Mouse (Mus musculus): ENCODE results near the gene Tmc1. TPM values are rescaled to one million over a fixed set of nuclear protein-coding genes. Genes with fewer than 3 reads are reported as not detected.

The Tmc1 gene
- polyA plus RNA-seq, 1 experiment from 2014 or later = 0.39 TPM

- no peaks in the 10 kb centered on the region for H3K9me3 ChIP-seq
- H3K9ac ChIP-seq = no peak overlapping the region
- ATAC-seq (ENCODE audit: insufficient number of reproducible peaks, insufficient read depth, low FRiP score, low TSS enrichment, low read depth) = no peak; the same call in 1 of the 2 replicates
- H3K36me3 ChIP-seq = no peaks in the 10 kb centered on the region
- peaks cover 3% of the 10 kb centered on the region; the same call in 1 of the 2 replicates for H3K4me1 ChIP-seq
- no peak overlapping the region for H3K4me2 ChIP-seq
- no peak overlapping the region for H3K27ac ChIP-seq
- H3K4me3 ChIP-seq = no peak overlapping the region
- H3K27me3 ChIP-seq = no peaks in the 10 kb centered on the region
- 32% methylated on average over 4 of the region's 4 CpGs for WGBS
These were observed 158.0 kb downstream of the Tmc1 start for GRCm38 (mm10) chr19:20796001-20796400.

GRCm38 (mm10) chr19:20794999-20795398, 159.0 kb downstream of the Tmc1 start:
- Histone ChIP-seq H3K4me1 (peaks cover 3% of the 10 kb centered on the region; the same call in 1 of the 2 replicates), H3K36me3 (no peaks in the 10 kb centered on the region), H3K27me3 (no peaks in the 10 kb centered on the region), H3K9ac (no peak overlapping the region), H3K4me3 (no peak overlapping the region), H3K9me3 (no peaks in the 10 kb centered on the region), H3K27ac (no peak overlapping the region), H3K4me2 (no peak overlapping the region)
- 87% methylated on average over 3 of the region's 3 CpGs for WGBS
- ATAC-seq (ENCODE audit: insufficient number of reproducible peaks, insufficient read depth, low FRiP score, low TSS enrichment, low read depth) = no peak

GRCm38 (mm10) chr19:20792811-20793210, 161.2 kb downstream of the Tmc1 start:
- no peak overlapping the region for H3K4me3 ChIP-seq
- no peaks in the 10 kb centered on the region for H3K36me3 ChIP-seq
- no peaks in the 10 kb centered on the region for H3K27me3 ChIP-seq
- no peaks in the 10 kb centered on the region for H3K9me3 ChIP-seq
- H3K9ac ChIP-seq = no peak overlapping the region
- peaks cover 3% of the 10 kb centered on the region; the same call in 1 of the 2 replicates for H3K4me1 ChIP-seq
- H3K27ac ChIP-seq = no peak overlapping the region
- ATAC-seq (ENCODE audit: insufficient number of reproducible peaks, insufficient read depth, low FRiP score, low TSS enrichment, low read depth) = no peak
- 56% methylated on average over 2 of the region's 2 CpGs for WGBS
- no peak overlapping the region for H3K4me2 ChIP-seq

GRCm38 (mm10) chr19:20787289-20787688, 166.7 kb downstream of the Tmc1 start:
- ATAC-seq (ENCODE audit: insufficient number of reproducible peaks, insufficient read depth, low FRiP score, low TSS enrichment, low read depth) = no peak
- Histone ChIP-seq H3K27ac (no peak overlapping the region), H3K4me2 (no peak overlapping the region), H3K9ac (no peak overlapping the region), H3K36me3 (no peaks in the 10 kb centered on the region), H3K4me3 (no peak overlapping the region), H3K4me1 (no peaks in the 10 kb centered on the region), H3K9me3 (no peaks in the 10 kb centered on the region), H3K27me3 (no peaks in the 10 kb centered on the region)
- WGBS = 74% methylated on average over 6 of the region's 6 CpGs

- 57% methylated on average over 2 of the region's 2 CpGs for WGBS
- Histone ChIP-seq H3K4me3 (no peak overlapping the region), H3K9ac (no peak overlapping the region), H3K27ac (no peak overlapping the region), H3K27me3 (no peaks in the 10 kb centered on the region), H3K9me3 (no peaks in the 10 kb centered on the region), H3K4me2 (no peak overlapping the region), H3K36me3 (no peaks in the 10 kb centered on the region), H3K4me1 (no peaks in the 10 kb centered on the region)
- no peak for ATAC-seq (ENCODE audit: insufficient number of reproducible peaks, insufficient read depth, low FRiP score, low TSS enrichment, low read depth)
These were observed 178.3 kb downstream of the Tmc1 start for GRCm38 (mm10) chr19:20775681-20776080.

- ATAC-seq (ENCODE audit: insufficient number of reproducible peaks, insufficient read depth, low FRiP score, low TSS enrichment, low read depth) = no peak
- Histone ChIP-seq H3K36me3 (no peaks in the 10 kb centered on the region), H3K4me2 (no peak overlapping the region), H3K27ac (no peak overlapping the region), H3K9me3 (no peaks in the 10 kb centered on the region), H3K4me1 (no peaks in the 10 kb centered on the region), H3K9ac (no peak overlapping the region), H3K4me3 (no peak overlapping the region), H3K27me3 (no peaks in the 10 kb centered on the region)
- 88% methylated on average over 7 of the region's 7 CpGs for WGBS
These were observed 180.1 kb downstream of the Tmc1 start for GRCm38 (mm10) chr19:20773941-20774340.

GRCm38 (mm10) chr19:20764214-20764613, 189.8 kb downstream of the Tmc1 start:
- Histone ChIP-seq H3K9ac (no peak overlapping the region), H3K27me3 (no peaks in the 10 kb centered on the region), H3K4me1 (peaks cover 4% of the 10 kb centered on the region; the same call in 1 of the 2 replicates), H3K9me3 (no peaks in the 10 kb centered on the region), H3K27ac (no peak overlapping the region), H3K4me2 (no peak overlapping the region), H3K36me3 (no peaks in the 10 kb centered on the region), H3K4me3 (no peak overlapping the region)
- 17% methylated on average over 1 of the region's 1 CpGs for WGBS
- ATAC-seq (ENCODE audit: insufficient number of reproducible peaks, insufficient read depth, low FRiP score, low TSS enrichment, low read depth) = no peak

GRCm38 (mm10) chr19:20761675-20762426, 192.2 kb downstream of the Tmc1 start:
- no peak overlapping the region for H3K4me2 ChIP-seq
- no peak overlapping the region for H3K4me3 ChIP-seq
- H3K9me3 ChIP-seq = no peaks in the 10 kb centered on the region
- no peak overlapping the region for H3K9ac ChIP-seq
- ATAC-seq (ENCODE audit: insufficient number of reproducible peaks, insufficient read depth, low FRiP score, low TSS enrichment, low read depth) = no peak
- H3K27ac ChIP-seq = no peak overlapping the region
- H3K27me3 ChIP-seq = no peaks in the 10 kb centered on the region
- WGBS = 69% methylated on average over 4 of the region's 4 CpGs
- peaks cover 4% of the 10 kb centered on the region; the same call in 1 of the 2 replicates for H3K4me1 ChIP-seq
- no peaks in the 10 kb centered on the region for H3K36me3 ChIP-seq

- Histone ChIP-seq H3K9me3 (no peaks in the 10 kb centered on the region), H3K27ac (no peak overlapping the region), H3K4me2 (no peak overlapping the region), H3K36me3 (no peaks in the 10 kb centered on the region), H3K4me1 (peaks cover 4% of the 10 kb centered on the region; the same call in 1 of the 2 replicates), H3K27me3 (no peaks in the 10 kb centered on the region), H3K4me3 (no peak overlapping the region), H3K9ac (no peak overlapping the region)
- 50% methylated on average over 3 of the region's 3 CpGs for WGBS
- ATAC-seq (ENCODE audit: insufficient number of reproducible peaks, insufficient read depth, low FRiP score, low TSS enrichment, low read depth) = no peak
These were observed 192.9 kb downstream of the Tmc1 start for GRCm38 (mm10) chr19:20761119-20761518.

- no peak for ATAC-seq (ENCODE audit: insufficient number of reproducible peaks, insufficient read depth, low FRiP score, low TSS enrichment, low read depth)
- H3K4me3 ChIP-seq = no peak overlapping the region
- no peak overlapping the region for H3K27ac ChIP-seq
- 72% methylated on average over 1 of the region's 1 CpGs for WGBS
- H3K9ac ChIP-seq = no peak overlapping the region
- H3K9me3 ChIP-seq = no peaks in the 10 kb centered on the region
- H3K4me1 ChIP-seq = no peaks in the 10 kb centered on the region
- H3K36me3 ChIP-seq = no peaks in the 10 kb centered on the region
- H3K27me3 ChIP-seq = no peaks in the 10 kb centered on the region
- no peak overlapping the region for H3K4me2 ChIP-seq
These were observed 209.4 kb downstream of the Tmc1 start for GRCm38 (mm10) chr19:20744630-20745029.
